Mouse (Mus musculus): ENCODE data around the gene Hc.

The Hc gene

DNA sequence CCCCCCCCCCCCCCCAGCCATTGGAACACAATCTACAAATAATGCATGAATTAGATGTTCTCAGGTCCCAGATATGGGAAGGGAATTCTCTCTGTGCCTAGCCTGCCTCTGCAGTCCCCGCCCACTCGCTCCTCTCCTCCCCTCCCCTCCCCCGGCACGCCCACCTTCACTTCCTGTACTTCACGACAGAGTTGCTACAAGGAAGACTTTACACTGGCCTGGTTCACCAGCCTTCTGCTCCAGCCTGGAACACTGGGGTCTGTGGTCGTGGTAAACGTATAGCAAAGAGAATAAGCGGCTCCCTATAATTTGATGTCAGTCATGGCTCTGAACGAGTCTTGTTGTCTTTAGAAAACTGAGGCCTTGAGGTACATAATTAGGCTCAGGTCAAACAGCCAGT is 95.9 kb downstream of the Hc start:
- ChIA-PET CTCF (interaction anchor here in 2 of 4 experiments (0.6 to 0.7 kb wide), 3 partner anchors 99 to 1465 kb away, joined by 3 to 4 read pairs (median 3); no protein-coding TSS in a partner anchor), POLR2A (interaction anchor here in 2 of 4 experiments (0.6 to 2.1 kb wide), 3 partner anchors 16 to 58 kb away, joined by 3 to 6 read pairs (median 3); no protein-coding TSS in a partner anchor)

GRCm38 (mm10) chr2:34964651-34965050 is 96.6 kb downstream of the Hc start:
- ChIA-PET CTCF (no interaction called here), POLR2A (interaction anchor here in 2 of 4 experiments (0.6 to 2.4 kb wide), 8 partner anchors 8 to 165 kb away, joined by 3 to 12 read pairs (median 4); partner anchors contain the start of genes Phf19 (in 1 of the 2) and Rabepk (in 1 of the 2))

- POLR2A ChIA-PET: interaction anchor here in 2 of 4 experiments (0.9 to 2.4 kb wide), 12 partner anchors 8 to 372 kb away, joined by 3 to 12 read pairs (median 4); partner anchors contain the start of genes Phf19 (in 1 of the 2), Rabepk (in 1 of the 2) and Stom (in 1 of the 2)
- CTCF ChIA-PET: interaction anchor here in 1 of 4 experiments (0.9 kb wide), 1 partner anchor 66 kb away, joined by 3 read pairs; no protein-coding TSS in a partner anchor
These were observed 97.0 kb downstream of the Hc start for GRCm38 (mm10) chr2:34964230-34964629.

- CTCF ChIA-PET: interaction anchor here in 1 of 4 experiments (0.9 kb wide), 1 partner anchor 66 kb away, joined by 3 read pairs; no protein-coding TSS in a partner anchor
These were observed 97.8 kb downstream of the Hc start for GRCm38 (mm10) chr2:34963371-34963956.

GRCm38 (mm10) chr2:34962893-34963292 is 98.3 kb downstream of the Hc start:
- ChIA-PET POLR2A (interaction anchor here in 2 of 4 experiments (0.7 to 2.8 kb wide), 14 partner anchors 10 to 374 kb away, joined by 3 to 16 read pairs (median 4); partner anchors contain the start of genes Rabepk (in 1 of the 2) and Stom (in 1 of the 2)), CTCF (no interaction called here)

More at GRCm38 (mm10) chr2:34963371-34963956, 97.8 kb downstream of the Hc start:
- POLR2A ChIA-PET: interaction anchor here in 2 of 4 experiments (0.7 to 2.8 kb wide), 21 partner anchors 9 to 373 kb away, joined by 3 to 16 read pairs (median 4); partner anchors contain the start of genes Stom (in 2 of the 2), Phf19 (in 1 of the 2) and Rabepk (in 1 of the 2)

DNA sequence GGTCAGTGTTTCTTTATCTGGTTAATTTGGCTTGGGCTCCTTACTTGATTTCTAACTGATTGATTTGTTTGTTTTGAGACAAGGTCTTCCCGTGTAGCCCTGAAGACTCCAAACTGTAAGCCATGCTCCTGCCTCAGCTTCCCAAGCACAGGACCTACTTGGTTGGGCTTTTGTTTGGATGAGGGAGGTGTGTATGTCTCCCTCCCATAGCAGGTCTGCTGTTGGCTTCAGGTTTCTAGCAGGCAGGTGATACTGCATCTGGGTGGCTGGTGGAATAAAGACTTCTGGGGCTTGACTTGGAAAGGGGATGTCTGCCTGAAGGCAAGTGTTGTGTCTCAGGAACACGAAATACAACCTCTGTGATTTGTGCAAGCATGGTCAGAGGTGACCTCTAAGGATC is 99.0 kb downstream of the Hc start:
- ChIA-PET POLR2A (interaction anchor here in 3 of 4 experiments (0.7 to 2.8 kb wide), 22 partner anchors 11 to 190 kb away, joined by 3 to 16 read pairs (median 4); partner anchors contain the start of genes Hspa5 (in 1 of the 3) and Phf19 (in 1 of the 3)), CTCF (interaction anchor here in 2 of 4 experiments (0.8 to 1.4 kb wide), 3 partner anchors 64 to 291 kb away, joined by 3 to 4 read pairs (median 3); no protein-coding TSS in a partner anchor)

DNA sequence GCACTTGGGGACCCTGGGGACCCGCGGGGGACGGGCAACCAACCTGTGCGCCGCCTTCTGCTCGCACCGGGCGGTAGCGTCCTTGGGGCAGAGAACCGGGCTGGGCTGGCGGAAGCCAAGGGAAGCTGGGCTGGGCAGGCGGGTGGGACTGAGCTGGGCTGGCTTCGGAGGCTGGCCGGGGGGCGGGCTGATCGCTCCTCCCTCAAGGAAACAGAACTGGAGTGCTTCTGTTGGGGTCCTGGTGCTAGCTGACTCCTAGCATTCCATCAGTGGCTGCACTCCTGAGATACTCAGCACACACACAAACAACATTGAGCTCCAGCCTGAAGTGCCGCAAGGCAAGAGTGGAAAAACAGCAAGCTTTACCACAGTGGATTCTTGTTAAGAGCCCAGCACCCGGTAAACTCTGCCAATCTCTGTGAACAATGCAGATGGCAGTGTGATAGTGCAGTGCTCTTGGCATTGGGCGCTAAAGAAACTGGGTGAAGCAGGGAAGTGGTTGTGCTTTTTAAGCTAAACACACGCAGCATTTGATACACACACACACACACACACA is 99.7 kb downstream of the Hc start, which contains the start of gene Traf1:
Gene Traf1 (minus strand): TSS at position 292 of the 556 bp plus-strand sequence.
- POLR2A ChIA-PET: interaction anchor here in 3 of 4 experiments (0.7 to 2.8 kb wide), 30 partner anchors 11 to 499 kb away, joined by 3 to 16 read pairs (median 5); partner anchors contain the start of genes Hspa5 (in 3 of the 3) and Phf19 (in 1 of the 3)
- CTCF ChIA-PET: interaction anchor here in 3 of 4 experiments (0.6 to 1.4 kb wide), 5 partner anchors 64 to 503 kb away, joined by 3 to 9 read pairs (median 3); no protein-coding TSS in a partner anchor

GRCm38 (mm10) chr2:34960966-34961365 is 100.3 kb downstream of the Hc start:
- ChIA-PET POLR2A (interaction anchor here in 3 of 4 experiments (0.6 to 2.8 kb wide), 27 partner anchors 10 to 500 kb away, joined by 3 to 16 read pairs (median 5); partner anchors contain the start of gene Hspa5 (in 3 of the 3)), CTCF (interaction anchor here in 3 of 4 experiments (0.6 to 1.4 kb wide), 3 partner anchors 63 to 124 kb away, joined by 3 to 9 read pairs (median 4); no protein-coding TSS in a partner anchor)

- ChIA-PET CTCF (interaction anchor here in 1 of 4 experiments (0.6 to 1.4 kb wide), 2 partner anchors 12 to 63 kb away, joined by 3 to 4 read pairs; no protein-coding TSS in a partner anchor), POLR2A (interaction anchor here in 2 of 4 experiments (0.6 to 2.8 kb wide), 10 partner anchors 11 to 189 kb away, joined by 3 to 16 read pairs (median 6); partner anchors contain the start of gene Hspa5 (in 1 of the 2))
These were observed 100.8 kb downstream of the Hc start for GRCm38 (mm10) chr2:34960466-34960865.

GRCm38 (mm10) chr2:34958582-34958981 is 102.7 kb downstream of the Hc start:
- ChIA-PET CTCF (no interaction called here), POLR2A (no interaction called here)

- ChIA-PET POLR2A (interaction anchor here in 2 of 4 experiments (0.6 to 2.1 kb wide), 2 partner anchors 13 to 51 kb away, joined by 3 to 9 read pairs; no protein-coding TSS in a partner anchor), CTCF (no interaction called here)
These were observed 103.2 kb downstream of the Hc start for GRCm38 (mm10) chr2:34958036-34958435.

DNA sequence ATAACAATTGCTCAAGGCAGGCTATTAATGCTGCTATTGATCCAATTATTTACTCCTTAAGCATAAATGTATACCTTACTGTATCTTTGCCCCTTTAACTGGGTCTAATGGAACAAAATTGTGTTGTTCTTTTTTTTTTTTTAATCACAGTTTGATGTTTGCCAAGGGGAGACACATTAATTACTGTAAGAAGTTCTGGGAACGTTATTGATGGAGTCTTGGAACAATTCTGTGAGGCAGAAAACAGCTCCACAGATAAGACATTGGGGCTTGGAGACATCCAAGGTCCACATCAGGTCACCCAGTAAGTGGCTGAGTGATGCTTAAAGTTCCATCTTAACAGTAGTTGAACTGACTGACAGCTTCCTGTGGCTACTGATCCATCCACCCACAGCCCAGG is 103.8 kb downstream of the Hc start:
- POLR2A ChIA-PET: interaction anchor here in 2 of 4 experiments (0.6 to 2.1 kb wide), 3 partner anchors 9 to 50 kb away, joined by 3 to 9 read pairs (median 5); no protein-coding TSS in a partner anchor
- CTCF ChIA-PET: no interaction called here

DNA sequence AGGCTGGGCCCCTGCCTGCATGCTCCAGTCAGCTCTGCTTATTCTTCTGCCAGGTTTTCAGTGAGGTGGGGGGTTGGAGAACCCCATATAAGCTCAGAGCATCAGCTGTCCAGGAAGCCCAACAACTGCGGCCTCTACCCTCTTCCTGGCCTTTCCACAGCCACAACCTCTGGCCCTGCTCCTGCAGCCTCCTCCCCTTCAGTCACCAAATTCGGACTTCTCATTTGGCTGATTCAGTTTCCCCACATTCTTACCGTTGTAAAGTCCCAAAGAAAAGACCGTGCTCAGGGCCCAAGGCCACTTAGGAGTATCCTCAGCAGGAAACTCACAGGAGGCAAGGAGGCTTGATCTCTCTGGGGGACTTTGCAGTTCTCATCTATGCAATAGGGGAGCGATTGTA is 104.3 kb downstream of the Hc start:
- POLR2A ChIA-PET: interaction anchor here in 2 of 4 experiments (0.7 to 2.1 kb wide), 4 partner anchors 8 to 185 kb away, joined by 3 to 9 read pairs (median 4); partner anchors contain the start of gene Hspa5 (in 1 of the 2)

GRCm38 (mm10) chr2:34954344-34954743 is 106.9 kb downstream of the Hc start:
- CTCF ChIA-PET: no interaction called here

More for the DNA sequence above, 104.3 kb downstream of the Hc start:
- CTCF ChIA-PET: interaction anchor here in 1 of 4 experiments (0.7 kb wide), 1 partner anchor 102 kb away, joined by 3 read pairs; no protein-coding TSS in a partner anchor

GRCm38 (mm10) chr2:34953547-34954116 is 107.6 kb downstream of the Hc start:
- ChIA-PET POLR2A (interaction anchor here in 2 of 4 experiments (1.0 to 1.3 kb wide), 3 partner anchors 9 to 11 kb away, joined by 3 to 4 read pairs (median 3); no protein-coding TSS in a partner anchor), CTCF (interaction anchor here in 1 of 4 experiments (0.6 kb wide), 1 partner anchor 119 kb away, joined by 9 read pairs; no protein-coding TSS in a partner anchor)

More at GRCm38 (mm10) chr2:34954344-34954743, 106.9 kb downstream of the Hc start:
- POLR2A ChIA-PET: interaction anchor here in 2 of 4 experiments (1.0 to 1.3 kb wide), 4 partner anchors 8 to 11 kb away, joined by 3 to 4 read pairs (median 3); no protein-coding TSS in a partner anchor

GRCm38 (mm10) chr2:34953018-34953417 is 108.2 kb downstream of the Hc start:
- POLR2A ChIA-PET: no interaction called here

DNA sequence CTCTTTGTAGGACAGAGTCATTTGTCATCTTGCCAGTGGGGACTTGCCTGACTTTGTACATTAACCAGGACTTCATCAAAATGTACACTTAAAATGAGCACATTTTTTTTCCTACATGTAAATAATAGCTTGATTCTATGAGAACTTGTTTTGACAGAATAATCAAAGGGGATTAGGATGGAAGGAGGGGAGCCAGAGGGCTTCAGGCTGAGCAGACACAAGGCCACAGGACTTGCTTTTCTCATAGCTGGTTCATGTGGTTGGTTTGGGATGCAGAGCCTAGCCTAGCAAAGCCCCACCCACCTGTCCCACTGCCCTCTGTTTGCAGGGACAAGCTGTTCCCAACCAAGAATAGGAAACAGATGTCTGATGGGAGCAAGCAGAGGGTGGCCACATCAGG is 109.8 kb downstream of the Hc start:
- ChIA-PET POLR2A (interaction anchor here in 2 of 4 experiments (0.8 to 3.6 kb wide), 4 partner anchors 10 to 26 kb away, joined by 3 to 14 read pairs (median 6); partner anchors contain the start of gene Traf1 (in 1 of the 2)), CTCF (no interaction called here)

More at GRCm38 (mm10) chr2:34953018-34953417, 108.2 kb downstream of the Hc start:
- CTCF ChIA-PET: interaction anchor here in 1 of 4 experiments (0.6 kb wide), 1 partner anchor 120 kb away, joined by 9 read pairs; no protein-coding TSS in a partner anchor

Data from embryonic stem cell, embryonic (primary cell).